Mouse (Mus musculus) kidney, postnatal 0 days (tissue): ENCODE measurements around the gene Nfil3. TPM values are rescaled to one million over a fixed set of nuclear protein-coding genes. Genes with fewer than 3 reads are reported as not detected.

Experiments
- ATAC-seq: fragments of 200-750 bp; cut with Nextera tagmentation; replicated peaks from 2 replicates; pipeline ENCODE4 v1.8.0; 2017; ENCODE audit warnings: low read depth, moderate number of reproducible peaks, moderate TSS enrichment, moderate library complexity; ENCODE audit not compliant: low FRiP score
- DNase-seq: peaks from one replicate; pipeline ENCODE4 v3.0.0-alpha.2; 2016; ENCODE audit warnings: low spot score
- H3K27ac ChIP-seq: fragments of 300-500 bp; sonication (generic); 2 replicates; pipeline ENCODE4 v1.5.1; 2014; ENCODE audit warnings: mild to moderate bottlenecking
- H3K27me3 ChIP-seq: fragments of 300-500 bp; sonication (generic); 2 replicates; pipeline ENCODE4 v1.6.1; 2014; ENCODE audit warnings: low read length, mixed read lengths; ENCODE audit not compliant: insufficient read depth
- H3K36me3 ChIP-seq: fragments of 300-500 bp; sonication (generic); 2 replicates; pipeline ENCODE4 v1.6.1; 2014; ENCODE audit warnings: low read length, mixed read lengths; ENCODE audit not compliant: insufficient read depth
- H3K4me1 ChIP-seq: fragments of 300-500 bp; sonication (generic); replicated peaks from 2 replicates; pipeline ENCODE4 v1.6.1; 2014; ENCODE audit warnings: antibody characterized with exemption, low read length, mixed read lengths; ENCODE audit not compliant: insufficient read depth
- H3K4me2 ChIP-seq: fragments of 300-500 bp; sonication (generic); 2 replicates; pipeline ENCODE4 v1.6.1; 2014; ENCODE audit warnings: mild to moderate bottlenecking, low read length, moderate library complexity, mixed read lengths
- H3K4me3 ChIP-seq: fragments of 300-500 bp; sonication (generic); replicated peaks from 2 replicates; pipeline ENCODE4 v1.5.1; 2014; ENCODE audit warnings: low read depth, low read length
- H3K9ac ChIP-seq: fragments of 300-500 bp; sonication (generic); 2 replicates; pipeline ENCODE4 v1.6.1; 2014; ENCODE audit warnings: low read depth, low read length
- H3K9me3 ChIP-seq: fragments of 300-500 bp; sonication (generic); replicated peaks from 2 replicates; pipeline ENCODE4 v1.6.1; 2016; ENCODE audit warnings: low read length, inconsistent platforms, mixed read lengths
- CTCF ChIP-seq: IDR thresholded peaks from 2 replicates; pipeline ENCODE4 v1.5.1; 2016; ENCODE audit warnings: antibody characterized with exemption, low read depth, mild to moderate bottlenecking, moderate library complexity
- WGBS: fragments of 180-500 bp; shearing (Covaris S2); extraction: QIAGEN DNeasy Blood & Tissue Kit; methylation state at CpG from one replicate; pipeline ENCODE4 v1.1.7; 2014; 5-methylcytosine and 5-hydroxymethylcytosine counted together
- polyA plus RNA-seq: library from polyadenylated mRNA; unstranded; fragments of >200 nt; fragmentation: Nextera tagmentation; extraction: Ambion mirVana; gene quantifications from 2 replicates; pipeline ENCODE4 v1.2.1, GENCODE M21; 2015

Gene Nfil3
- polyA plus RNA-seq, 1 experiment from 2014 or later, result 17.1 TPM

- Histone ChIP-seq H3K27me3 (no peaks in the 10 kb centered on the region), H3K27ac (no peak overlapping the region), H3K4me2 (no peak overlapping the region), H3K9ac (no peak overlapping the region), H3K36me3 (peaks cover 12% of the 10 kb centered on the region), H3K9me3 (no peaks in the 10 kb centered on the region), H3K4me3 (no peak overlapping the region), H3K4me1 (no peaks in the 10 kb centered on the region)
- no peak for TF ChIP-seq CTCF
- WGBS, result 79% methylated on average over 10 of the region's 10 CpGs
- no peak for DNase-seq
- no peak for ATAC-seq
These were observed 61.0 kb downstream of the Nfil3 start for GRCm38 (mm10) chr13:52919790-52920352.

DNA sequence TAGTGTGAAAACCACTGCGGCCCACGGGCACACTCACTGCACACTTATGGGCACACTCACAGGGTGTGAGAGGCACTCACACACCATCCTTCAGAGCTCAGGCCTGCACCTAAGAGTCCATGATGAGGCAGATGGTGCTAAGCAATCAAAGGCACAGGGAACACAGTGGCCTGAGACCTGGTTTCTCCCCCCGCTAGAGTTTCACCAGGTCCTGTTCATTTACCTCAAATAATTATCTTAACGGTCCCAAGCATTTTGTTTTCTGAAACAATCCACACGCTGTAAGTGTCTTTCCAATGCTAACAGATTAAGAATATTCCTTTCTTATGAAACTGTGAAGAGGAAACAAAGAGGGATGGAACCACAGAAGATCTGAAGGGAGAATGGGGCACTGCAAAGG lies 62.5 kb downstream of the Nfil3 start:
- ATAC-seq (no peak), DNase-seq (no peak)
- Histone ChIP-seq H3K4me2 (no peak overlapping the region), H3K27me3 (no peaks in the 10 kb centered on the region), H3K9ac (no peak overlapping the region), H3K4me3 (no peak overlapping the region), H3K27ac (no peak overlapping the region), H3K4me1 (no peaks in the 10 kb centered on the region), H3K9me3 (no peaks in the 10 kb centered on the region), H3K36me3 (peaks cover 12% of the 10 kb centered on the region)
- WGBS, result 88% methylated on average over 5 of the region's 5 CpGs
- TF ChIP-seq CTCF, result no peak

Other genes with a start within 250 kb of the Nfil3 start
- gene Auh, start 51.4 kb downstream of the Nfil3 start, polyA plus RNA-seq, result 79.5 and 81.3 TPM in 2 replicates